Mouse (Mus musculus) embryonic facial prominence, embryonic 10.5 days (tissue): ENCODE results near the gene Kif13a. TPM values are rescaled to one million over a fixed set of nuclear protein-coding genes. Genes with fewer than 3 reads are reported as not detected.

ENCODE experiments used
- DNase-seq: peaks from one replicate; pipeline ENCODE4 v3.0.0-alpha.2; 2017; ENCODE audit warnings: low spot score
- H3K27ac ChIP-seq: fragments of 300-500 bp; sonication (generic); replicated peaks from 2 replicates; pipeline ENCODE4 v1.5.1; 2016; ENCODE audit warnings: mild to moderate bottlenecking
- H3K27me3 ChIP-seq: fragments of 300-500 bp; sonication (generic); replicated peaks from 2 replicates; pipeline ENCODE4 v1.6.1; 2016; ENCODE audit warnings: low read depth, mild to moderate bottlenecking; ENCODE audit not compliant: poor library complexity, severe bottlenecking
- H3K36me3 ChIP-seq: fragments of 300-500 bp; sonication (generic); replicated peaks from 2 replicates; pipeline ENCODE4 v1.6.1; 2016; ENCODE audit warnings: mild to moderate bottlenecking, moderate library complexity
- H3K4me1 ChIP-seq: fragments of 300-500 bp; sonication (generic); 2 replicates; pipeline ENCODE4 v1.6.1; 2016
- H3K4me3 ChIP-seq: fragments of 300-500 bp; sonication (generic); 2 replicates; pipeline ENCODE4 v1.5.1; 2016; ENCODE audit warnings: mild to moderate bottlenecking, moderate library complexity
- H3K9me3 ChIP-seq: fragments of 300-500 bp; sonication (generic); 2 replicates; pipeline ENCODE4 v1.6.1; 2016; ENCODE audit warnings: mild to moderate bottlenecking
- WGBS: fragments of 180-500 bp; shearing (Covaris S2); methylation state at CpG from one replicate; pipeline ENCODE4 v1.1.7; 2016; 5-methylcytosine and 5-hydroxymethylcytosine counted together
- polyA plus RNA-seq: library from polyadenylated mRNA; unstranded; fragments of >200 nt; fragmentation: Nextera tagmentation; extraction: Ambion mirVana; gene quantifications from 2 replicates; pipeline ENCODE4 v1.2.1, GENCODE M21; 2016

The Kif13a gene
- polyA plus RNA-seq, 1 experiment from 2014 or later, result 17.0 TPM

DNA sequence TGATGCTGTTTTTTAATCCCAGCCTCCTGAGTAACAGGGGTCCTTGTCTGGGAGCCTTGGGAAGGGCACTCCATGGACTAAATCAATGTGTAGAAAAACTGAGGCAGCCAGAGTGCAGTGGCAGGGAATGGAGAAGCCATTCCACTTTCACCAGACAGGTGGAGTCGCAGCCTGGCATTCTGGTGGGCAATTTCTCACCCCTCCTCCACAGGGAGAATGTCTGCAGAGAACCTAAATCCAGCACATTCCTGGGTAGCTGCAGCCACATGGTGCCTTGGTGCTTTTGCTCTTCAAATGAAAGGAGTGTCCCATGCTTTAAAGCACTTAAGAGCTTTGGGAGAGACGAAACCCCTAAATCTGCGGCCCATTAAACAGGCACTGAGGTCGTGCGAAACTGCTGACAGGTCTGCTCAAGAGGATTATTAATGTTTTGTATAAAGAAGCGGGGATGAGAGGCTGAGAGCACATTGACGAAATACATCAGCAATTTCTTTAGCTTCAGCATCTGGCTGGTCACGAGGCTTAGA is 110.4 kb downstream of the Kif13a start:
- H3K36me3 ChIP-seq, result peaks cover 60% of the 10 kb centered on the region
- DNase-seq, result no peak
- 78% methylated on average over 8 of the region's 8 CpGs for WGBS
- H3K4me3 ChIP-seq, result no peak overlapping the region
- no peaks in the 10 kb centered on the region for H3K9me3 ChIP-seq
- no peaks in the 10 kb centered on the region for H3K4me1 ChIP-seq
- H3K27me3 ChIP-seq, result no peaks in the 10 kb centered on the region
- no peak overlapping the region for H3K27ac ChIP-seq

DNA sequence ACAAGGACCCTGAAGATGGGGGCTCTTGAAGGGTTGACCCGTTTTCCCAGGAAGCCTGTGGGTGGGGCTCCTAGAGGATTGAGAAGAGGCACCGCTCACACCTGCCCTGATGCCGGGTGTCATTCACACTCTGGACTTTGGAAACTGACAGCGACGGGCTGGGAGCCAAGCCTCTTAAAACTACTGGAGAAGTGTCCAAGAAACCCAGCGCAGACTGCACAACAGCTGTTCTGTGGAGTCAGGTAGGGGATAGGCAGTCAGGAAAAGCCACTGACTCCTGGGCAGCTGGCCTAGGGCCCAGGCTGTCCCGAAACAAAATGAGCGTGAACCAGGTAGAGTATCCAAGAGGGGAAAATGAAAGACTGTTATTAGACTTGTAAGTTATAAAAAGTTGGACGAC is 111.3 kb downstream of the Kif13a start:
- Histone ChIP-seq H3K27ac (no peak overlapping the region), H3K27me3 (no peaks in the 10 kb centered on the region), H3K9me3 (no peaks in the 10 kb centered on the region), H3K4me1 (no peaks in the 10 kb centered on the region), H3K4me3 (no peak overlapping the region), H3K36me3 (peaks cover 60% of the 10 kb centered on the region)
- WGBS, result 89% methylated on average over 9 of the region's 9 CpGs
- DNase-seq, result no peak

DNA sequence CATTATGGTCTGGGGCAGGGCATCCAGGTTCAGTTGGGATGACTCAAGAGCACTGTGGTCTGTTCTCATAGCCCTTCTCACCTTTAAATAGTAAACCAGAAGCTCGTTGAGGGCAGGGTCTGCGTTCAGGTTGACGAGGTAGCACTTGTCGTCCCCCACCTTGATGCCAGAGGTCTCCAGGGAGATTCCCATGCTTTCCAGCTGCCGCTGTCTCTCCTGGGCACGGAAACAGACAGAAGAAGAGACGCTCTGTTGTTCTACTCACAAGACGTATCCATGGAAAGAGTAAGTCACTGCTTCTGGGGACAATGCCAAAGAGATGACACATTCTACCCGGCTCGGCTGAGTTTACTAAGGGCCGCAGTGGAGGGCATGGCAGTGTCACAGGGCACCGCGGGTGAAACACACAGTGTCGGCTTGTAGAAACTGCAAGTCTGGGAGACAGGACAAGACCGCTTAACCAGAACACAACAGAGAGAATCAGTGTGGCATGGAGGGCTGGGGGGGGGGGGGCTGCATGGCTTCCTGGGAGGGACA is 117.0 kb downstream of the Kif13a start:
- Histone ChIP-seq H3K36me3 (peaks cover 84% of the 10 kb centered on the region), H3K4me1 (no peaks in the 10 kb centered on the region), H3K4me3 (no peak overlapping the region), H3K9me3 (no peaks in the 10 kb centered on the region), H3K27me3 (no peaks in the 10 kb centered on the region), H3K27ac (no peak overlapping the region)
- WGBS, result 95% methylated on average over 15 of the region's 15 CpGs
- no peak for DNase-seq

DNA sequence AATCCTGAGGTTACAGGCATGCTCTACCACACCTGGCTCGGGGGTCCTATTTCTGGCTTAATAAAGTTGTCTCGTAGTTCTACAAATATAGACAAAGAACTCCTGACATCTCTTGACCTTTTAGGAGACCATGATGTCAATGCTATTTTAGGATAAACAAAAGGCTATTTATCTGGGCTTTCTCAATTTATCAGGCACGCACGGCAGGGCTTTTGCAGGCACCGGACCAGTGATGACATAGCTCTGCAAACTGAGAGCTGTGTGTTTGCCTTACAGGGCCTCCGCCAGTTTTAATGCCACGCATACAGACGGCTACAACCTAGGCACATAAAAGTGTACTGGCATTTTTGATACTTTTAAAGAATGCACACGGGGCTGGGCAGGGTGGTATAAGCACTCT is 118.0 kb downstream of the Kif13a start:
- Histone ChIP-seq H3K27me3 (no peaks in the 10 kb centered on the region), H3K27ac (no peak overlapping the region), H3K4me1 (no peaks in the 10 kb centered on the region), H3K9me3 (no peaks in the 10 kb centered on the region), H3K4me3 (no peak overlapping the region), H3K36me3 (peaks cover 88% of the 10 kb centered on the region)
- no peak for DNase-seq
- WGBS, result 73% methylated on average over 9 of the region's 9 CpGs

DNA sequence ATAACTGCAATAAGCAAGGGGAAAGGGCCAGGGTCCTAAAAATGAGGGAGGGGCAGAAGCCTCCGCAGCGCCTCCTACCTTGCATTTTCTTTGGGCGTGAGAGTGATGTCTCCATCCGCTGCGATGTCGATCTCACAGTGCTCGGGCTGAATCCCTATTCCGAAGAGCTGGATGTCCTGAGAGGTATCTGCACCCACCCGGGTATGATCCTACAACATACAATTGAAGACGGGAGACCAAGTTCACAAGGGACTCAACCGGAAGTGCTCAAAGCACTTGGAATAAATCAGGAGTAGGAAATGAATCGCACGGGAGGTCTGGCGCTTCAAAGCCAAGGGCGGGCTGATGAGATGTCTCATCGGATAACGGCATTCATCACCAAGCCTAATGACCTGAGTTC is 119.1 kb downstream of the Kif13a start:
- Histone ChIP-seq H3K27me3 (no peaks in the 10 kb centered on the region), H3K27ac (no peak overlapping the region), H3K36me3 (peaks cover 85% of the 10 kb centered on the region), H3K4me1 (no peaks in the 10 kb centered on the region), H3K4me3 (no peak overlapping the region), H3K9me3 (no peaks in the 10 kb centered on the region)
- no peak for DNase-seq
- 96% methylated on average over 17 of the region's 17 CpGs for WGBS

DNA sequence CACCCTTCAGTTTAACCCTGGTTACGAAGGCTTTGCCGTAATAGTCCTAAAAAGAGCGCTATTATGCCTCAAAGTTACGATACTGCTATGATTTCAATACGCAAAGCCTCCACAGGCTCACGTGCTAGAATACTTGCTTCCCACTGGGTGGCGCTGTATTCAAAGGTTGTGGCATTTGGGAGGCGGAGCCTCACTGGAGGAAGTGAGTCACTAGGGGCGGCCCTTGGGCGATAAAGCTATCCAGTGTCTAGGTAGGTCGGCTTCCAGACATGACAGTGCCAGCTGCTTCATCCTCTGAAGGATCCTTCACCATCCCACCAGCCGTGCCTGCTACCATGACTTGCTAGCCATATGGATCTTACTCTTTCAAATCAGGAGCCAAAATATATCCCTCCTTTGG is 119.6 kb downstream of the Kif13a start:
- peak; percentile 47 for DNase-seq
- Histone ChIP-seq H3K27ac (no peak overlapping the region), H3K36me3 (peaks cover 84% of the 10 kb centered on the region), H3K4me3 (no peak overlapping the region), H3K27me3 (no peaks in the 10 kb centered on the region), H3K9me3 (no peaks in the 10 kb centered on the region), H3K4me1 (no peaks in the 10 kb centered on the region)
- WGBS, result 88% methylated on average over 12 of the region's 12 CpGs

DNA sequence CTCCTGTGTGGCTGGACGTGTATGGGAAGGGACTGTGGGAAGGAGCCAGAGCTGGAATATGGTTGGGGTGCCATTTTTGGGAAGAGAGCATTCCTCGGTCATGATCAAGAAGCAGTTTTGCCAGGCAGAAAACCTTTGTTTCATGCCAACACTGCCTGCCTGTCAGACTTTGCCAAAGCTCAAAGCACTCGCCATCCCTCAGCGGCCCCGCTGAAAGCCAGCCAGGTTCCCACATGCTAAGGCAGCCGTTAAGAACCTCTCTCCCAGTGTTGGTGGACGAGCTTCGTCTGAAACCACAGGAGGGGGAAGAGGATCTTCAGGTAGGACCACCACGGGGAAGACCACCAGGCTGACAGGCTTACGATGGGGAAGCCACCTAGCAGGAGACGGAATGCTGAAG is 121.8 kb downstream of the Kif13a start:
- Histone ChIP-seq H3K27me3 (no peaks in the 10 kb centered on the region), H3K9me3 (no peaks in the 10 kb centered on the region), H3K27ac (no peak overlapping the region), H3K4me3 (no peak overlapping the region), H3K36me3 (peaks cover 63% of the 10 kb centered on the region), H3K4me1 (no peaks in the 10 kb centered on the region)
- WGBS, result 91% methylated on average over 11 of the region's 11 CpGs
- no peak for DNase-seq

DNA sequence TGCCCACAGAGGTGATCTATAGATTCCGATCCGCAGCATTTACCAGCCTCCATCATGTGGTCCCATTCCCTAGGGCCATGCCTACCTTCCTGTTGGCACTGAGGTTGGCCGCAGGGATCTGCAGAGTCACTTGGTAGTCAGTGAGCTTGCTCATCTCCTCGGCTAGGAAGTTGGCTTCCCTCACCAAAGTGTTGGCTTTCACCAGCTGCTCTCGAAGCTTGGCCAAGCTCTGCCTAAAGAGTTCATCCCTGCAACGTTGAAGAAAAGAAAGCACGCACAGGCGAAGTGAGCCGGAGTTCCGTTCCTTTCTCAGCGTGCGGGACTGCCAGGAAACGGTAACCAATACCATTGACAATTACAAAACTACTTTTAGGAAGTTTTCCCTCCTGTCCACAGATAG is 128.5 kb downstream of the Kif13a start:
- H3K4me3 ChIP-seq, result no peak overlapping the region
- no peaks in the 10 kb centered on the region for H3K4me1 ChIP-seq
- H3K27ac ChIP-seq, result no peak overlapping the region
- peaks cover 64% of the 10 kb centered on the region for H3K36me3 ChIP-seq
- 92% methylated on average over 13 of the region's 13 CpGs for WGBS
- DNase-seq, result no peak
- H3K27me3 ChIP-seq, result no peaks in the 10 kb centered on the region
- no peaks in the 10 kb centered on the region for H3K9me3 ChIP-seq

DNA sequence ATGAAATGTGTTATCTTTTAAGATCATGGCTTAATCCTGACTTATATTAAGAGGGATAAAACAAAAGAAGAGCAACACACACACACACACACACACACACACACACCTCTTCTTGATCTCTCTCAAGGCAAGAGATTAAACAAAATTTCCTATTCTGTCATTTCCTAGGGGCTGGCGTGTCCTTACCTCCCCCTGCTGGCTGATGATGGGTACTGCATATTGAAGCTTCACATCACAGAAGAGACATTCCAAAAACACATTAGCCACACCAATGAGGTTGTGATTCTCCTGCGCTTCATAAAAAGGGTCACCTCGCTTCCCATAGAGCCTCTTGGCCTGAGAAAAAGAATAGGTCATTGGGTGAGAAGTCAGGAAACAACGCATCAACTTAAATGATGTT is 131.5 kb downstream of the Kif13a start:
- no peak overlapping the region for H3K4me3 ChIP-seq
- H3K27ac ChIP-seq, result no peak overlapping the region
- DNase-seq, result peak; percentile 49
- peaks cover 80% of the 10 kb centered on the region for H3K36me3 ChIP-seq
- H3K9me3 ChIP-seq, result no peaks in the 10 kb centered on the region
- 36% methylated on average over 4 of the region's 4 CpGs for WGBS
- H3K4me1 ChIP-seq, result no peaks in the 10 kb centered on the region
- no peaks in the 10 kb centered on the region for H3K27me3 ChIP-seq

DNA sequence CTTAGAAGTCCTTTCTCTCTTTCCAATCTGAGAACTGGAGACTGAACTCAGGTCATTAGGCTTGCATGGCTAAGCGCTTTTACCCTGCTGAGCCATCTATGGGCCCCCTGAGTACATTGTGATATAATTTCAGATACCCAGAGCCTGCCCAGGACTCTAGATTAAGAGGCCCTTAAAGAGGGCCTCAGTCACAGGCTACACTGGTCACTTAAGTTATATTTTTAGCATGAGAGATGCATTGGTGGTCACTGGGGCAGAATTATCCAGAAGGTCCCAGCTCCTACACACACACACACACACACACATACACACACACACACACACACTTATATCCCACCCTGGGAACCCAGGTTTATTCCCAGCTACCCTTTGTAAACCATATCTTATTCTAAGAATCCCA is 133.3 kb downstream of the Kif13a start:
- H3K4me3 ChIP-seq, result no peak overlapping the region
- H3K4me1 ChIP-seq, result no peaks in the 10 kb centered on the region
- peaks cover 76% of the 10 kb centered on the region for H3K36me3 ChIP-seq
- WGBS, result 92% methylated on average over 1 of the region's 1 CpGs
- no peaks in the 10 kb centered on the region for H3K27me3 ChIP-seq
- H3K9me3 ChIP-seq, result no peaks in the 10 kb centered on the region
- no peak for DNase-seq
- no peak overlapping the region for H3K27ac ChIP-seq

DNA sequence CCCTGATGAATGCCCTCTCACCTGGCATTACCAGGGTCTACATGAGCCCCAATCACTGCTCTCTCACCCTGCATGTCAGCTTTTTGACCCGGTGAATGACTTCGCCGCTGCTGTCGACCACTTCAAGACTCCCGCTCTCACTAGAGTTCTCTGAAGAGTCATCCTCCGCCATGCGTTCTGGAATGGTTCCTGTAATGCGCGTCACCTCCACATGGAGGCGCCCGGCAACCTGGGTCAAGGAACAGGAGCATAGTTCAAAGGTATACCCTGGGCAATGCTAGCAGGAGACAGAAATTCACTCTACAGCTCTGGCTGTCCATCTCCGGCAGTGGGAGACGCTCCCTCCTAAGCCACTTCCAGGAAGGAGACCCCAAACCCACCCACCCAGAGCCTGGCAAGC is 135.8 kb downstream of the Kif13a start:
- no peaks in the 10 kb centered on the region for H3K4me1 ChIP-seq
- no peak overlapping the region for H3K4me3 ChIP-seq
- no peaks in the 10 kb centered on the region for H3K27me3 ChIP-seq
- H3K9me3 ChIP-seq, result no peaks in the 10 kb centered on the region
- DNase-seq, result peak; percentile 43
- no peak overlapping the region for H3K27ac ChIP-seq
- 74% methylated on average over 13 of the region's 13 CpGs for WGBS
- H3K36me3 ChIP-seq, result peaks cover 77% of the 10 kb centered on the region

DNA sequence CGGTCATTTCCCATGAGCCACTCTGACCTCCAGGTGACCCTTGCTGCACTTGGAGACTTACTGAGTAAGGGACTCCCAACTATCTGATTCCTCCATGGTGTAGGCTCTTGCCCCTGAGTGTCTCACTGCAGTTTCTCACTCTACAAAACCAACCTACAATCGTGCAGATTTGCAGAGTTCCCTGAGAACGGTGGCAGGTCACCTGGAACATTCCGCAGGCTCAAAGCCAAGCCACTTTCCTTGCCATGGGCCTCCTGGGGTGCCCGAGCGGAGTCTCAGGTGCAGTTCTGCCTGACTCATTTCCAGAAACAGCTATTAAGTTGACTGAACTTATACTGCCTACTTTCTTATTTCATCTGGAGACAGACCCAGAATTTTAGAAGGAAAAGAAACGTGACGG is 141.2 kb downstream of the Kif13a start:
- Histone ChIP-seq H3K27ac (no peak overlapping the region), H3K4me1 (no peaks in the 10 kb centered on the region), H3K27me3 (no peaks in the 10 kb centered on the region), H3K4me3 (no peak overlapping the region), H3K36me3 (peaks cover 87% of the 10 kb centered on the region), H3K9me3 (no peaks in the 10 kb centered on the region)
- WGBS, result 89% methylated on average over 8 of the region's 8 CpGs
- DNase-seq, result no peak

DNA sequence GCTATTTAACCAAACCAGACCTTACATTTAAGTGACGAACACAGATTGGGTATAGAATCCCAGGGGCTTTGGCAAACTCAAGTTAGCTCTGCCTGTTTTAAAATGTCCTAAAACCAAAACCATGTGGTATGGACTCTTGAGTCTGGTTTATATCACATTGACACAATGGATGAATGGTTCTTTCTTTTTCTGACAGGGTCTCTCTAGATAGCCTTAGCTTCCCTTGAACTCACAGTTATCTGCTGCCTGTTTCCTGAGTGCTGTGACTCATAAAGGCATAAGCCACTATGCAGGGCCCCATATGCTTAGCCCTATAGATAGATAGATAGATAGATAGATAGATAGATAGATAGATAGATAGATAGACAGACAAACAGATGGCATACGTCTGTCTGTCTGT is 142.8 kb downstream of the Kif13a start:
- DNase-seq, result no peak
- peaks cover 78% of the 10 kb centered on the region for H3K36me3 ChIP-seq
- no peak overlapping the region for H3K27ac ChIP-seq
- no peaks in the 10 kb centered on the region for H3K9me3 ChIP-seq
- no peaks in the 10 kb centered on the region for H3K27me3 ChIP-seq
- H3K4me3 ChIP-seq, result no peak overlapping the region
- no peaks in the 10 kb centered on the region for H3K4me1 ChIP-seq
- 90% methylated on average over 2 of the region's 2 CpGs for WGBS
